Mouse (Mus musculus) ES-Bruce4 (cell line): ENCODE results near the gene Pspn.

ENCODE experiments used
- CTCF ChIP-seq: IDR thresholded peaks from one replicate; pipeline ENCODE4 v1.8.1; 2011; ENCODE audit warnings: low read depth, low read length
- EP300 ChIP-seq: IDR thresholded peaks from 2 replicates; pipeline ENCODE4 v1.6.1; 2011; ENCODE audit warnings: low read depth, low read length; ENCODE audit not compliant: insufficient read depth
- POLR2A ChIP-seq: IDR thresholded peaks from one replicate; pipeline ENCODE4 v1.8.1; 2011; ENCODE audit warnings: low read length; ENCODE audit not compliant: insufficient read depth

DNA sequence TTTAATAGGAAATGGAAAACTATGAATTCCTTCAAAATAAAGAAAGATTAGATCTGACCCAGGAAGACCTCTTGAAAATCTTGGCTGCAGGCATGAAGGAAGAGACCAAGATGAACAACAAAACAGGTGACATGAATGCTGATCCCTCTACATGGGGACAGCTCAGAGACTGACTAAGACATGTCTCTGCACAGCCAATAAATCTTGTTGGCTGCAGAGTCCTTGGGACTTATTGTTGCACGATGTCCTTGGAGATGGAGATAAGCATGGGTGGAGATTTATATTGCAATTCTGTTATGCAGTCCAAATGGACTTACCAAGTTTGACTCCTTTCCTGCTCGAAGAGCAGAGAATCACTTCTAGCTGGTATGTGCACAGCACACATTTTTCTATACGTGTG, 30.5 kb downstream of the Pspn start:
- TF ChIP-seq CTCF (no peak), EP300 (no peak), POLR2A (no peak)
